Mouse (Mus musculus): ENCODE measurements around the gene Rnf180.

Rnf180 gene

DNA sequence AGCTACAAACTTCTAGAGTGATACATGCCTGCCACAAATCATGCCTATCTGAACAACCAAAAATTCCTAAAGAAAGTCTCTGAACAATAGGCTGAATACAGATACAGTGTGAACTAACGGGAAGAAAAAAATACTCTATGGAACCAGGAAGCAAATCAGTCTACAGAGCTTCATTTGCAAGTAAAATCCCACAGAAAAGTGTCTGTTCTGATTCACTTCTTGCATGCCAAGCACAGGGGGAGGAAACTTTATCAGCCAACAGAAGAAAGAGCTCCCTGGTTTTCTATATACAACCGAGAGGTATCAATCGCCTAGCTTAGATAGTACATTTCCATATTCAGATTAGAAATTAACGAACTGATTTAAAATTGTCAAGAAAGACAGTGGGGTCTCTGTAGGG is 43.8 kb downstream of the Rnf180 start:
- DNase-seq (ENCODE audit: low spot score in 2 of 2), result no peak

DNA sequence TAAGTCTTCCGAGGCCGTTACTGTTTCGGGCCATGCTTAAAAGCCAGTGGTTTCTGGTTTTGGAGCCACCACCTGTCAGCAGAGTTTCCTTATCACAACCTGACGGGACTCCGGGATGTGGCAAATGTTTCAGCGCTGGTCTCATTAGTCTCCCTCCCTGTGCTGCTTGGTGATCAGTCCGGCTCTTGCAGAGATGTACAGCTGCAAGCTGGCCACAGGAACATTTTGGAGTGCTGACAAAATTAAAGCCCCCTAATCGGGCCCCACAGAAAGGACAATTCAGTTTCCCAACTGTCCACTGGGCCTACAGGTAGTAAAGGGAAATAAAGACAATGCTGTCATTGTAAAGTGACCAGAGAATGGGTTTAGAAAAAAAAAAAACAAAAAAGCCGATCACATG is 44.4 kb downstream of the Rnf180 start:
- DNase-seq (ENCODE audit: low spot score in 2 of 2), result no peak

DNA sequence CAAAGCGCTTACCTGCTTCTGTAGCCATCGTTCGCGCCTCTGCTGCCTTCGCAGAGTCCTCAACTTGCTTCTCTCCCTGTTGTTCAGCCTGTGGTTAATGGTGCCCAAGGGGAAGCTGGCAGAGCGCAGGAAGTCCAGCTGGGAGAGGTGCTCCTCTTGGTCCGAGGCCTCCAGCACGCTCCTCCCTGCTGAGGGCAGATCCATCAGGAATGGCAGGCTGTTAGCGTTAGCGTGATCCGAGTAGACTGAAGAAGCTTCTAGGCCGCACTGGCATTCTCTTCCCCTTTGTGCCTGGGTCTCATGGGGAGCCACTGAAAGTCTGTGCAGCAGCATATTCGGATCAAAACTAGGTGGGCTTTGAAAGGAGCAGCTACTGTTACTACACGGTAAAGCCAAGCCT is 45.0 kb downstream of the Rnf180 start:
- DNase-seq (ENCODE audit: low spot score in 2 of 2), result no peak

DNA sequence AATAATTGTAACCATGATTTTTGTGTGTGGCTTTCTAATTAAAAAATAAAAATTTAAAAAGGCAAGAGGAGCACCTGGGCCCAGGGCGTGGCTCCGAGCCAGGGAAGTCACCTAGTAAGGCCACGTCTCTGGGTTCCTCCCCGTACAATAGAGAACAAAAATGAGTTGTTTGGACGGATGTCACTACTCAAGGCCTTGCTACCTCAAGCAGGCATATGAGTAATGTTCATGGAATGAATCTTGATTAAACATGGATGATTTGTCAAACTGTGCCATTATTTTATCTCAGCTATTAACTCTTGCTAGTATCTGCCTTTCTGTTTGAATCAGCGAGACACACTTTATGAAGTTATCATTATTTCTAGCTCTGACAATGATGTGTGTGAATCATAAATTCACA is 46.9 kb downstream of the Rnf180 start:
- no peak for DNase-seq (ENCODE audit: low spot score in 2 of 2)

DNA sequence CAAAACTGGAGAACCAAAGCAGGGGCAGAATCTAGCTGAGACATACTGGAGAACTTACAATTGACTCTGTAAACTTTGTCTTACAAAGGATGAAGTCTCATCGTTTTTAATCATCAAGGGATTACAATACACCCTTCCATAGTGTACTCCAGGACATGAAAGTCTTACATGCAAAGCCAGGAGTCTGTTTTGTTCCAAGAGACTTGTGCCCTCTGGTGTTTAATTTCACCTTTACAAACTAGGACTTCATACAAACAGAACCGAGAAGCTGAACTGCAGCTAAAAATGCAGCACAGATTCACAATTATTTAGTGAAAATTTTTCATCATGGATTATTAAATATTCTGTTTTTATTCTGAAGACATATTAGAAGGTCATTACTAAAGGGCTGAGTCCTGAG is 53.8 kb downstream of the Rnf180 start:
- no peak for DNase-seq (ENCODE audit: low spot score in 2 of 2)

DNA sequence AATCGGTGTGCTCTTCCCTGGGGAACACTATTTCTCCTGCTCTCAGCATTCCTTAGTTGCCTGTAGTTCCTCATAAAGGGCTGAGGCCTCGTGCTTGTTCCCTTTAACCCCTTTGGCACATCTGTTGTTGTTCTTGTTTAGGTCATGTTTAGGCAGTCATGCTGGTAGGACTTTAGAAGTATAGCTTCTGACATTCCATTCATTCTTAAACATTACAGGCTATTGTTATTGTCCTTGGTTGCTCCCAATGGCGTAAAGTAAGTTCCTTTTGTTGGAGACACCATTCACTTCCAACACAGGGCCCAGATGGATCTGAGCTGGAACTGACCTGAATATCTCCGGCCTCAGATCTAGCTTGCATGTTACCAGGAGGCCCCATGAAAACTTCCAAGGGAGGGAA is 67.5 kb downstream of the Rnf180 start:
- no peak for DNase-seq (ENCODE audit: low spot score in 2 of 2)

DNA sequence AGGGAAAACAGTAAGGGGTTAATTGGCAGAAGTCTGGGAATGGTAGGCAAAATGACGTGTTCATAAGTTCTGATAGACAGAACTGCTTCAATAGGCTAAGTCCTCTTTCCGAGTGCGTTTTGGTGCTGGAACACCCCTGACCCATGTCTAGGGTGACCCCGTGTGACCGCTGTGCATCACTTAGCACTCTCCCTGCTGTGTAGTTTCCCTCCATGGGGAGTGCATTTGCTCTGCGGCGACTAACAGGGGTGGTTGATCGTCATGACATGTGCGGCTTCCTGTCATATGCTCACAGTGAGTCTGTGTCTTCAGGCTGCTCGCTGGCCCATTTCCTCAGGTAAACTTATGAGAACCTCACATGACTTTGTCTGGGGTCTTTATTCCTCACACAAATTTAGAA is 70.6 kb downstream of the Rnf180 start:
- DNase-seq (ENCODE audit: low spot score in 2 of 2), result no peak

DNA sequence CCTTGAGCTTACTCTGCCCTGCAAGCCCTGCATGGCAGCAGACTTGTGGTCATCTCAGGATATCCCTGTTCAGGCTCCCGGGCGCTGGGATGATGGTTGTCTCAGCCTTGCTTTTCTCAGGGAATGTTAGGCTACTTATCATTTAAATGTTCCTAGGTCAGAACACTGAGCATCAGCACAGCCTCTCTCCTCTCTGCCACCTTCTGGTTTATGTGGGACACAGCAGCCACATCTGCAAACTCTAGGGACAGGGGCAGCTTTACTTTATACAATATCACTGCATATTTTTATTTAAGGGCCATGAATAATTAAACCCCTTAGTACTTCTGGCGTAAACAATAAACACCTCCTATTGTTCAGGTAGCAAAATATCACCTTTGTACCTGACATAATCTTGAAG is 71.5 kb downstream of the Rnf180 start:
- peak in 1 of 2 experiments; percentile 21 for DNase-seq (ENCODE audit: low spot score in 2 of 2)

DNA sequence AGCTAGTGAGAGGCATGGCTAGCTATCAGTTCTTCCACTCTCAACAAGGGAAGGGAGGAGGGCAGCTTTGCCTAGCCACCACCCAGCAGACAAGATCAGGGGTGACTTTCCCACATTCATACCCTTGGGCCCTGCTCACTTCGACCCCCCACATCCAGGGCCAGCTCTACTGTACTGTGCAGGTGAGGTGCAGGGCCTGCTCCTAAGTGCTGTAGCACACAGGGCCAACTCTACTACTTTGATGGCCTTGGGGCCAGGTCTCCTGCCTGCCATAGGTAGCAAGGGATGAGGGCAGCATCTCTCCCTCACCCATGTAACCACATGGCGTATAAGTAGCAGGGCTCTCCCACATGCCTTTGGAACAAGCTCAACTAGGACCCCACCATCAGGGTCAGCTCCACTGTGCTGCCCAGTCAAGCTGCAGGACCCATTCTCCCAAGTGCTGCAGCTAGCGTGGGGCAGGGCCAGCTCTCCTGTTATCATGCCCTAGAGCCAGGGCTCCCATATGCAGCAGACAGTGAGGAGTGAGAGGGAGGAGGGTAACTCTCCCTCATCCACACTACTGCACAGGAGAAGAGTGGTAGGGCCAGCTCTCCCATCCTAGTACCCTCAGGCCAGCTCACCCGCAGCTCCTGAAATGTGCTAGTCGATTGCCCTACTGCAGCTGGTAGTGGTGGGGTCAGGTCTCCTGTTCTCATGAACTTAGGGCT is 72.4 kb downstream of the Rnf180 start:
- no peak for DNase-seq (ENCODE audit: low spot score in 2 of 2)

DNA sequence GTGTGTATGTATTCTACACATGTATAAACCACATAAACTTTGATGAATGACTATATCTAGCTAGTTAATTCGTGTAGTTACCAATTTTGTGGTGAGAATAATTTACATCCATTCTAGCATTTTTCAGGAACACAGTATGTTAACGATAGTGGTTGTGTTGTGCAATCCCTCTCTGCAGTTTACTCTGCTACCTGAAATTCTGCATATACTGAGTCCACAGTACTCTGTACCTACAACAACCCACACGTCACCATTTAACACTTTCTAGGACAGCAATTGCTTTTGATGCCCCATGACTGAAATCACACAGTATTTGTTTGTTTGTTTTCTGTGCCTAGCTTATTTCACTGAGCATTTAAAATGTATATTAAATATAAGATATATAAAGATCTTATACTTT is 83.9 kb downstream of the Rnf180 start:
- no peak for DNase-seq (ENCODE audit: low spot score in 2 of 2)

DNA sequence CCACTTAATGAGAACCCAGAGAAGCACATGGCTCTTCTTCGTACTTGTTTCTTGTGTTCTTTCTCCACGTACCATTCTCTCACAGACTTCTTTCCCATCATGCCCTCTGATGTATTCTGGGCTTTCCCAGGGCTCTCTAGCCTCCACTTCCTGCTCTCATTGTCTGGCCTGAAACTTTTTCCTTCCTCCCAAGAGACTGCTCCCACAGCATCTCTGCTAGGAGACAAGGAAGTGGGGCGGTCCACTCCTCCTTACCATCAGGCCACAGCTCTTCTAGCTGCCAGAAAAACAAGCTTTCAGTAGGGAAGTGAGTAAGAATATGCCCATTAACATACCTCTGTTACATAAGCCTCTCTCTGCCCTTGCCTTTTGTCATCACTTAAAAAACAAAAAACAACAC is 90.8 kb downstream of the Rnf180 start:
- DNase-seq (ENCODE audit: low spot score in 2 of 2), result no peak

DNA sequence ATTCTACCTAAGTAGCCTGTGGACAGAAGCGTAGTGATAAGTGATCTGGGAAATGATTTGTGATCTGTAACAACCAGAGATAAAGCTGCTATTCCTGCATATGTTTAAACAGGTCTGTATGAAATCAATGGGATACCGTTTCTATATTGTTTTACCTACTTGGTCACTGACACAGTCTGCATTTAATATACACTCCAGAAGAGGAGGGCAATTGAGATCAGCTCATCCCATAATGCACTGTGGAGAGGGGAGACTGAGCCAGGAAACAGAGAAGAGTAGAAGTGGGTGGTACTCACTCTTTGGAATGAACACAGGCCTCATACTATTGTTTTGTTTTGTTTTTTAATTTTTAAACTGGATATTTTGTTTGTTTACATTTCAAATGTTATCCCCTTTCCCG is 96.0 kb downstream of the Rnf180 start:
- DNase-seq (ENCODE audit: low spot score in 2 of 2), result no peak

DNA sequence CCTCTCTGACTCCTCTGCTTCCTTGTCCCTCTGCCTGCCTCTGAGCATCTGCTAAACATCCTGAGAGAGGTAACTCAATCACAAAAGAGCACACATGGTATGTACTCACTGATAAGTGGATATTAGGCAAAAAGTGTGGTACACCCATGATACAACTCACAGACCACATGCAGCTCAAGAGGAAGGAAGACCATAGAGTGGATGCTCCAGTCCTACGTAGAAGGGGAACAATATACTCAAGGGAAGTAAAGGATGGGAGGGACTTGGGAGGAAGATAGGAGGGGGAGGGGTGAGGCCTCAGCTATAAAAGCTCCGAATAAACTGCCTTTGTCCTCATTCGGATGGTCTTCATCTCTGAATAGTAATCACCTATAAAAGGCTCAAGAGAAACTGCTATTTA is 96.6 kb downstream of the Rnf180 start:
- DNase-seq (ENCODE audit: low spot score in 2 of 2), result no peak

DNA sequence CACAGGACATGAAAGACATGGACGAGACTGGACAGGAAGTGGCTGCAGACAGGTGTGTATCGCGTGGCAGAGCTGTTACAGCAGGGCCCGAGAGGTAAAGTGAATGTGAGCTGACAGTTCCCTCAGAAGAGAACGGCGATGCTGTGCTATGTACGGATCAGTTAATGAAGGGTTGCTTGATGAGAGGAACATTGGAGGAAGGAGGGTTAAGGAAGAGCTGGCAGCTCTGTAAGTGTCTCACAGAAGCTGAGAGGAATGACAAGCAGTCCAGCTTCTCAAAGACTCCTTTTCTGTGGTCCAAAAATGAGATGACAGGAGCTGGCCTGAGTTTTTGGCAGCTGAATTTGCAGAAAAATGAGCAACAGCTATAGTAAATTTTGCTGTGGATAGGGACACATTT is 101.0 kb downstream of the Rnf180 start:
- no peak for DNase-seq (ENCODE audit: low spot score in 2 of 2)

DNA sequence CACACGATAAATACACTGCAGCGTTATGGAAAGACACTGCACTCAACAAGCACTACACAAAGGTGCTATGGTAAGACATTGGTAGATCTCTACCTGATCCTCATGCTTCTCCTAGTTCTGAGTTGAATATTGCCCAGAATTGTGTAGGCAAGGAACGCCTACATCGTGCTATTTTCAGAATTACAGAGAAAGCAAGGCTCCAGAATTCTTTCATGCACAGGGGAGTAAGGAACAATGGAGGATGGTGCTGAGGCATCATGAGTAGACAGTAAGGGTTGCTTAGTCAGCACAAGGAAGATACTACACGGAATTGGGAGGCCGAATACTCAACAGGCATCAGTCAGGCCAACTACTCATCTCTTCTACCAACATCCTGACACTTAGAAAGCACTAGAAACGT is 105.9 kb downstream of the Rnf180 start:
- no peak for DNase-seq (ENCODE audit: low spot score in 2 of 2)

DNA sequence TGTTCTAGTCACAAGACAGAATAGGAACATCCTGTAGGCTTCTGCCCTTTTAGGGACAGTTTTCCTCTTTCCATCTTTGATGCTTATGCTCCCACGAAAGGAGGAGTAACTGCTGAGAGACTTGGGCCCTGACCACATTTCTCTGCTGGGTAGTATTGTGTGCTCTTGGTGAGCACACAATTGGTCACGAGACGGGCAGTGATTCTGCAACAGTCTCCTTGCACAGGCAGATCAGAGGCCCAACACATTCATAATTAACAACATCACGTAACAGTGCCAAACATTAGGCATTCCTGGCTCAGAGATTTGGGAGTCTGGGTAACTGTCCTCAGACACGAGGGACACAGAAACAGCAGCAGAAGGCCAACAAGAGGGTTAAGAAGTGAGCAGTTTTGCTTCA is 113.8 kb downstream of the Rnf180 start:
- DNase-seq (ENCODE audit: low spot score in 2 of 2), result no peak

DNA sequence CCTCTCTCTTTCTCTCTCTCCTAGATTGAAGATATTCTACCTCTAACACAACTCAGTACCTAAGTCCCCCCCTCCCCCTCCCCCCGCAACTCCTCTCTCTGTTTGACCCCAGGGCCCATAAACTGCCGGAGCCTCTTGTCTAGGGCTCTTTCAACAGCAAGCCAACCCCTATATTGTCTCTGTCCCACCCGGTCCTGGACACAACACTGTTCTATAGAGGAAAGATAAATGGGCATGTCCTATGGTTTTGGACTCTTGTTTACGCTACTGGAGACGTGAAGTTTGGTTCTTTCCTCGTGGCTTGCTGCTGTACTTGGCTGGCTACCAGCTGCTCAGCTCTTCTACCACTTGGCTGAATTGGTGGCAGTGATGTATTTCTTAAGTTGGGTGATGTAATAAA is 129.2 kb downstream of the Rnf180 start:
- DNase-seq (ENCODE audit: low spot score in 2 of 2), result no peak

DNA sequence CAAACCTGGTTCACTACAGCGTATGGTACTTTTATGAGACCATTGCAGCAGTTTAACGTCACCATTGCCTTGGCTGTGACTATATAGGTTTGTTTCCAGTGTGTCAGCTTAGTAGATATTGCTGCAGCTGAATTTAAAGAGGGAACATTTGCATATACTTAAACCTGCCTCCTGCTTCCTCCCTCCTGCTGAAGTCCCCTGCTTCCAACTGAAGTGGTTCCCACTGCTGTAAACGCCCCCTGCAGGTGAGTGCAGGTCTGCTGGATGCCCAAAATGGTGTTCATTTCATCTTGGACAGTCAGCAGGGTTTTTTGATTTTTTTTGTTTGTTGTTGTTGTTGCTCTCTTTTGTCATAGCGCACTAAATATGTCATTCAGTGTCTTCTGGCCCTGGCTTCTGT is 140.7 kb downstream of the Rnf180 start:
- DNase-seq (ENCODE audit: low spot score in 2 of 2), result no peak

DNA sequence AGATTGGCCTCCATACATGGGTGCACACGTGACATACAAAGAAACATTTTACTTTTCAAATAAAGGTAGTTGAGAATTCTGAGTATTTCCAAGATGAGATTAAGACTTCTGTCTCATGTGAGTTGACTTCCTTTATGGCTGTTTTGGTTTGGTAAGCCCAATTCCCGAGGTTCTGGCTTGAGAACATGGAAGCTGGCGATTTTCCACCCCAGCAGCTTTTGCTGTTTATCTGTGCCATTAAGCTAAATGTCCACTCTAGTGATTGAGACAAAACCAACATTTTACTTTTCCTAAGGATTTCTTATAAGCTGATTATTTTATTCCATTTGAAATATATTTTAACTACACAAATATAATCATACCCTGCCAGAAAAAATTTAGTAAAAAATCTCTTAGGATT is 144.6 kb downstream of the Rnf180 start:
- DNase-seq (ENCODE audit: low spot score in 2 of 2), result no peak

DNA sequence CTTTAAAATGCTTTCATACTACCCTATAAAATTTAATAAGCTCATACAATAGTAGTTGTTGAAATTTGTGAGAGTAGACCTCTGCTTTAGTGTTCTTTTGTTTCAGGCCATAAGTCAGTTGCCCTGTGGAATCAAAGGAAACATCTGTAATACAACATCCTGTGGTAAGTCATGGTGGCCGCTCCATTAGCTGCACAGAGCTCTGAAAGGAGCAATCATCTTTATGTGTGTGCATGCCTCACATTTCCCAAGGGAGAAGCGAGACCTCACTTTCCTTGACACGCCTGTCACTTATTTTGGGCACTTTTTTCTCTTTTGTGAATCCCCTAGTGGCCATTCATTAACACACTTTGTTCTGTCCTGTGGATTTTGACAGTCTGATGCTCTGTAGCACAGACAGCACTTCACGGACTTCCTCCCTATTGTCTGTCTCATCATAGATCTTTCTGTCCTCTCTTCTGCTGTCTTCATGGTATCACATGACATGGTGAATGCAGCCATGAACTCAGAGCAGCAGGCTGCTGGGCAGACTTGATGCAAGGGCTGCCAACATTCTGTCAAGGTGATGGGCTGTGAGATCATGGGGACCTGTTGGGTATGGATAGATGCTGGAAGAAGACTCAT is 146.7 kb downstream of the Rnf180 start:
- DNase-seq (ENCODE audit: low spot score in 2 of 2), result no peak

DNA sequence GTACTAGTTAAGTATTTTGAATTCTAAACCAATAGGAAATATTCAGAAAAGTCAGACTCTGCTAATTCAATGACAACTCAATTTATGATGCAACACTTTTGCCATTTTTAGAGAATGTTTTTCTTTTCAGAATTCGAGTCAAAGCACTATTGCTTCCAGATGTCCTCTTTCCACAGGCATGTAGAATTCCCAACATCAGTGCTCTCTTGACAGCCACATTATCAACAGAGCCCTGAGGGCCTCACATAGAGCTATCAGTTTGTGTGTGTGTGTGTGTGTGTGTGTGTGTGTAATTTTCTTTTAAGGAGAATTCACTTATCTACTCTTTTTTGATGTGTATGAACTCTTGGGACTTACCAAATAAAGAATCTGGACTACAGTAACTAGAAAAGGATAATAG is 147.8 kb downstream of the Rnf180 start:
- DNase-seq (ENCODE audit: low spot score in 2 of 2), result no peak

DNA sequence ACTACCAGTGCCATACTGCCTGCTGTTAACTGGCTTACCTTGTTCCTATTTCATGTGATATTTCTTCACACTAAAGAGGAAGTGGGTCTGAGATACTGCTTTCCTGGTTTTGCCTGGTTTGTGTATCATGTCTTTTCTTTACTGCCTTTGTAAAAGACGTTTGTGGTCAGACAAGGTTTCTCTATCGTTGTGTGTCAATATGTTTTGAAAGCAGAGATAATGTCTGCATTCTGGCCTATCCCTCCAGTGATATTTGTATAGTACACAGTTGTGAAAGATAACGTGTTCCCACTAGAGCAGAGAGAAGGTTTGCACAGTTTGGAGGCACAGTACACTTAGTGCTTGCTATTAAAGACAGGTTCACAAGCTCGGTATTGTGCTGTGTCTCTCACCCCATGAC is 154.7 kb downstream of the Rnf180 start:
- no peak for DNase-seq (ENCODE audit: low spot score in 2 of 2)

DNA sequence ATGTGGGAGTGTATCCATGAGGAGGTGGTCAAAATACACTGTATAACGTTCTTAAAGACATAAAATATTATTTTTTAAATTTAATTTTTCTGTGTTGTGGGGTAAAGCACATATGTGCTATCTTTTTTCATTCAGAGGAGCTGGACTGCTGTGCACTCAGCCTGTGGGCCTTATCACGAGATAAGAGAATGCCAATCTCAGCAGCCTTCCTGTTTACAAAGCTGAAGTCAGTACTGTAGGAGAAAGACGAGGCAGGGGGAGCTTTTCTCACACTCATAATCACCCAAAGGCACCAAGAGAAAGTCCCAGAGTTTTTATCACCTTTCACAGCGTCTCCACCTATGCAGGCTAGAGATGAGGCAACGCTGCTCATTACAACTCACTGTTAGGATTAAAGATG is 160.2 kb downstream of the Rnf180 start:
- DNase-seq (ENCODE audit: low spot score in 2 of 2), result no peak

DNA sequence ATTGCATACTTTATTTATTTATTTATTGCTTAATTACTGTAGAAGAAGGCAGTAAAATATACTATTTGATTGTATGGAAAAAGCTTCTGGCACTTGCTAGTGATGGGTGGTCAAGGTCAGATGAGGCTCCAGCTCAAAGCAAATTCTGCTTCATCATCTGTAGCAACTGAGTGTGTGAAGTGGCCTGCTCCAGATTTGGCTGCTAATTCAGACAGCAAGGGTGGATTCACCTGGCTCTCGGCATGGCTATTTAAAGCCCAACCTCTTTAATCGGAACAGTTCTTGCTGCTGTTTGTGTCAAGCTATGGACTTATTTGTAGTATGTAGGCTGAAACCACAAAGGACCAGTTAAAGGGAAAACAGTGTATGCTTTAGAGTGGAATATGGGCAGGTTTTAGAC is 161.8 kb downstream of the Rnf180 start:
- DNase-seq (ENCODE audit: low spot score in 2 of 2), result no peak
